Mouse (Mus musculus) frontal cortex, postnatal 36 days (tissue): ENCODE data around the gene Adgre5.
A peak's percentile ranks its signal among the peaks of the same experiment; 100 is the strongest.

Experiments
- DNase-seq, 2 experiments: peaks; one replicate each; pipeline ENCODE4 v3.0.0; 2022; ENCODE audit warnings: low spot score in 2 of 2

Gene Adgre5

DNA sequence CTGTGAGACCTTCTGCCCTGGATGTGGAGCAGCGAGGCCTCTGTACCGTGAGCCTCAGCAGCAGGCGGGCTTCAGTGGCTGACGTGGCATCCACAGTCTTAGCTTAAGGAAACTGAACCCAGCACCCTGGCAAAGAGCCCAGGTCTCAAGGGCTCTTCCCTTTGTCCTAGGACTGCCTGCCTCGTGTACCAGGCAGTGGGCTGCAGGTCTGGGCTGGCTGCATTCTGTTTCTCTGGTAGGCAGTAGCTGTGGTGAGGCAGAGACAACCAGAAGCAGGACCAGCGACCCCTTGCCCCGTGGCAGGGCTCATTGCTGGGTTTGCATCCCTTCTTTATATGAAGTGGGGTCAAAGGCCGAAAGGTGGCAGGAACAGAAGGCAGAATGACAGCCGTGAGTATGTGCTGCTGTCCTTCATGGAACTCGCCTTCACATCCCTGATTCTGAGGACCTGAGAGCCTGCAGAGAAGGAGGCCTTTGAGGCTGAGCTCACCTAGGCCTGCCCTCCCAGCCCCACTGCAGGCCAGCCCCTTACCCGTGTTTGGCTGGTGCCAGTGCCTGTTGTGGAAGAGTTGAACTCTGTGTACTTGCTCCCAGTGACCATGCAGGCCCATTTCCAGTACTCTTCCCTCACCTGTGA is 17.6 kb downstream of the Adgre5 start:
- DNase-seq: no peak

DNA sequence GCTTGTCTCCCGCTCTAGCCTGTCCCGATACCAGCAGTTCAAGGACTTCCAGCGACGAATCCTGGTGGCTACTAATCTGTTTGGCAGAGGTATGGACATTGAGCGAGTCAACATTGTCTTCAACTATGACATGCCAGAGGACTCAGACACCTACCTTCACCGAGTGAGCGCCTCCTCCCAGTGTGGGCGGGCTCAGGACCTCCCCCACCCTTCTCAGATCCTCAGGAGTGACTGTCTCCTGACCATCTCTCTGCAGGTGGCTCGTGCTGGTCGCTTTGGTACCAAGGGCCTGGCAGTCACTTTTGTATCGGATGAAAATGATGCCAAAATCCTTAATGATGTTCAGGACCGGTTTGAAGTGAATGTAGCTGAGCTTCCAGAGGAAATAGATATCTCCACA is 18.5 kb downstream of the Adgre5 start:
- DNase-seq: no peak

DNA sequence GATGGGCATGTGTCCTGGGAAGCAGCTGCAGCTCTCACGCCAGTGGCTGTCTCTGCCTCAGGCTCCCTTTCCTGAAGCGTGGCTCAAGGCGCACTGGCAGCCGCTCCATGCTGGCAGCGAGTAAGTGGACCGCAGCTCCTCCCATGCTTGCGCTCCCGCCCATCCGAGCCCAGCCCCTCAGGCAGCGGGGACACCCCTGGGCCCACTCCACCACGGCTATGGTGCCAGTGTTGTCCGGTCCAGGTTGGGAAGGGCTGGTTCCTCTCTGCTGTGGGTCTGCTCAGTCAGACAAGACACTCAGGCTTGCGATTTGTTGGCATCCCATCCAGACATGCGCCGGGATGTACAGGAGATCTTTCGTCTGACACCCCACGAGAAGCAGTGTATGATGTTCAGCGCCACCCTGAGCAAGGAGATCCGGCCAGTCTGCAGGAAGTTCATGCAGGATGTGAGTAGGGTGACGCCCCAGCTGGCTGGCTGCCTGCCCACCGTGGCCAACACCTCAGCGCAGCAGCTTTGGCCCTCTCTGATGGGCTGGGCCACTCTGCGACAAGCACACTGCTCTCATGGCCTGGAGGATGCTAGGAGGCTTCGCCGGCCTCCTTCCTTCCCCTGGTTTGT is 19.6 kb downstream of the Adgre5 start:
- DNase-seq: no peak

DNA sequence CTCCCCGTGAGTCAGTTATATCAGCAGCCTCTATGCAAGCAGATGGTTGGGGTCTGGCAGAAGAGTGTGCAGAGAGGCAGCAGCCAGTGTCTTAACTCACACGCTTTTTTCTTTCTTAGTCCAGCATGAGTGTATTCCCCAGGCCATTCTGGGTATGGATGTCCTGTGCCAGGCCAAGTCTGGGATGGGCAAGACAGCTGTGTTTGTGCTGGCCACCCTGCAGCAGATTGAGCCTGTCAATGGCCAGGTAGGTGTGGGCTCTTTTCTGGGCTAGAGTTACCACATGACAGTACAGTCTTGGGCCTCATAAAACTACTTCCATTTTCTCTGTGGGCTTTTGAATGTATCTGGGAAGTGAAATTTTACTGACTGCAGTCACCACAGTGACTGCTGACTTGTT is 21.4 kb downstream of the Adgre5 start:
- DNase-seq: no peak

DNA sequence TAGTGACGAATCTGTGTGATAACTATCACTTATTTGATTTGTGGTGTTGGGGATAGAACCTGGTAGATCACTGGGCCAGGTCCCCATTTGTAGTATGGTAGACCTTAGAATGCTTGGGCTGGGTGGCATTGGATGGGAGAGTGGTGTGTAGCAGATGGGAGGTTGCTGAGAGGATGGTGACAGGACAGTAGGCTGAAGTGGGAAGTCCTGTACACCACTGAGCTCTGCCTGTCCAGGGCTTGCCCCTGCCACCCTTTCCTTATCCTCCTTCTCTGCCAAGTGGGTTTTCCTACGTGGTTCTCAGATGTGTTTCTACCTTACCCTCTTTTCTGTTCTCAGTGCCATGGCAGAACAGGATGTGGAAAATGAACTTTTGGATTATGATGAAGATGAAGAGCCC is 22.1 kb downstream of the Adgre5 start:
- no peak for DNase-seq

DNA sequence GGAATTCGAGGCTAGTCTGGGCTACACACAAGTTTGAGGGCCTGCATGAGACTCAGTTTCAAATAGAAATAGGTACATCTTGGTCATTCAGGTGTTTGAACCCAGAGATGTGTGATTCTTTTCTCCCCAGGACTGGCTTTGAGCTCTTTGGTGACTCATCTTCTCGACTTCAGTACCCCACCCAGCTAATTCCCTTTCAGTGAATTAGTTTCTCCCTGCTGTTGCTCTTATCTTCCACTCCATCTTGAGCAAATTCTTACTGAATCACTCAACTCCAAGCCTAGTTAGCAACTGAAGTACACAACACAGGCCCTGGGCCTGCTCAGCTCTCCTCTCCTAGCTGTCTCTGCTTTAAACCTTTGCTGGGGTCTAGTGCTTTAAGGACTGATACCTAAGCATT is 24.6 kb downstream of the Adgre5 start:
- no peak for DNase-seq

DNA sequence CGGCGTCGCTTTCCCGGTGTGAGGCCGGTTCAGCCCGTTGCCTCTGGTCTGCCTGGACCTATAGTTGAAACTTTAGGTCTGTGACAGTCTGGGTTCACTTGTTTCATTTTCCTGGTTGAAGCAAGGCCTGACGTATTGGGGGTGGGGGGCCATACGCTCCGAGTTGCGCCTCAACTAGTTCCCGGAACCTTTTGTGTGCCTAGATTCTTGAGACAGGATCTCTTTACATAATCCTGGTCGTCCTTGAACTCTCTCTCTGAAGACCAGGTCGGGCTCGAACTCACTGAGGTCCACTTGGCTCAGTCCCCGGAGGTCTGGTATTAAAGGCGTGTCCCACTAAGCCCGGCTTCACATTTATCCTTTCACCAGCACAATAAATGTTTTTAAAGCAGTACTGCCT is 25.4 kb downstream of the Adgre5 start:
- DNase-seq: no peak

DNA sequence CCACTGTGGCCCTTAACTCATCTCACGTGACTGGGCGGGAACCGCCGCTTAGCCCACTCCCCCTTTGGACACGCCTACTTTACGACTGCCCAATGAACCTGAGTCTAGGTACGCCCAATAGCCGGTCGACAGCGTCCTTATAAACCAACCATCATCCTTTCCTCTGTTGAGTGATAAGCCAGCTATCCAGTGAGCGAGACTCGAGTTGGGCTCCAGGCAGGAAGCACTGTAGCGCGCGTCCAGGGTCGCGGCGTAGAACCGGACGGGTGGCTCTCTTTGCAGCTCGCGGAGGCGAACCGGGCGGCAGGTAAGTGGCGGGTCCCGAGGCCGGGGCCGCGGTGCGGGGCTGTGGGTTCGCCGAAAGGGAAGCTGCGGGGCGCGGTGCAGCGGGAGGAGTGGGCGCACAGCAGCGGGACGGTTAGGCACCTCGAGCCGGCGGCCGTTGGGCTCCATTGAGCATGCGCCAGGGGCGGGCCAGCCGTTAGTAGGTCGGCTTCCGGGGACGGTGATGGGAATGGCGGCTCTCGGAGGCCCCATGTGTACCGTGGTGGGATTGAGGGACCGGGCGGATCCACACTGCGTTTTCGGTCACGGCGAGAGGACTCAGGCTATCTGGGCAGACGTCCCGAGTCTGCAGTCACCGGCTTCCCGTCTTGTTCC is 26.0 kb downstream of the Adgre5 start, which contains the start of gene Ddx39:
Gene Ddx39 (plus strand): TSS at position 147 of the 660 bp plus-strand sequence.
- peak; percentile 97 to 98 for DNase-seq

DNA sequence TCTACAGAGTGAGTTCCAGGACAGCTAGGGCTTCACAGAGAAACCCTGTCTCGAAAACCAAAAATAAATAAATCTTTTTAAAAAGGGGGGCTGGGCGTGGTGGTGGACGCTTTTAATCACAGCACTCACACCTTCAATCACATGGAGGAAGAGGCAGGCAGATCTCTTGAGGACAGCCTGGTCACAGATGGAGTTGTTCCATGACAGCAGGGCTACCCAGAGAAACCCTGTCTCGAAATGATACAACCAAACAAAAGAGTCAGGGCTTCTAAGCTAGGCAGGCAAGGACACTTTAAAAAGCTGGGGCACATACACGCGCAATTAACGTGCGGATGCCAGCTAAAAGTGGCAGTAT is 26.5 kb downstream of the Adgre5 start:
- DNase-seq: no peak

DNA sequence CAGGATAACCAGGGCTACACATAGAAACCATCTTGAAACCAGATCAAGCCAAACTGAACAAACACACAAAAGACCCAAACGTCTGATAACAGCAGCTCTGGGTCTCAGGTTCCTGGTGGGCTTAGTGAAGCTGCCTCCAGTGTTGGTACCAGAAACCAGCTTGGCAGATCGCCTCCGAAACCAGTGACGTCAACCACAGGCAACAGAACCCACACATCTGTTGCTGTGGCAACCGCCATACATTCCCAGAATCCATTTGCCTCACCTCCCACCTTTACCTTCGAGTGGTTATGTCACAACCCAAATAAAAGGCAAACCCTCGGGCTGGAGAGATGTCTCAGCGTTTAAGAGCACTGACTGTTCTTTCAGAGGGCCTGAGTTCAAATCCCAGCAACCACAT is 33.6 kb downstream of the Adgre5 start:
- peak; percentile 54 to 67 for DNase-seq

DNA sequence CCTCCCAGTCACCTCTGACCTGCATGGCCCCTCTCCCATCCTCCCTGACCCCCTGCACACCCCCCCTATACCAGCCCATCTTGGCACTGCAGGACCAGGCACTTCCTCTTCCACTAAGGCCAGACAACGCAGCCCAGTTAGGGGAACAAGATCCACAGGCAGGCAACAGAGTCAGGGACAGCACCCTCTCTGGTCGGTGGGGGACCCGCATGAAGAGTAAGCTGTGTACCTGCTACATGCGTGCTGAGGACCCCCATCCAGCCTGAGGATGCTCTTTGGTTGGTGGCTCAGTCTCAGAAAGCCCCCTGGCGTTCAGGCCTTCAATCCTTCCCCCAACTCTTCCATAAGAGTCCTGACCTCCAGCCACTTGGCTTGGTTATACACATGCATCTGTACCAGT is 34.7 kb downstream of the Adgre5 start:
- no peak for DNase-seq

DNA sequence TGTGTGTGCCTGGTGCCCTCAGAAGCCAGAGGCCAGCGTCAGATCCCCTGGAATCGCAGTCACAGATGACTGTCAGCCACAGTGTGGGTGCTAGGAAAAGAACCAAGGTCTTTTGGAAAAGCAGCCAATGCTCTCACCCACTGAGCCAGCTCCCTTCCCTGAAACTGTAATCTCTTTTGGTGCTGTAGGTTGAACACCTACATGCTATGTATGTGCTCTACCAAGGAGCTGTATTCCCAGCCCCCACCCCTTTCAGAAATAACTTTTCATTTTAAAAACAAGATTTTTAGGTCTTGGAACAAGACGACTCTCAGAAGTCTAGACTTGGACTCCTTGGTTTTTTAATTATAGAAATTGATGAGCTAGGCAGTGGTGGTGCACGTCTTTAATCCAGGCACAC is 37.7 kb downstream of the Adgre5 start:
- DNase-seq: no peak

DNA sequence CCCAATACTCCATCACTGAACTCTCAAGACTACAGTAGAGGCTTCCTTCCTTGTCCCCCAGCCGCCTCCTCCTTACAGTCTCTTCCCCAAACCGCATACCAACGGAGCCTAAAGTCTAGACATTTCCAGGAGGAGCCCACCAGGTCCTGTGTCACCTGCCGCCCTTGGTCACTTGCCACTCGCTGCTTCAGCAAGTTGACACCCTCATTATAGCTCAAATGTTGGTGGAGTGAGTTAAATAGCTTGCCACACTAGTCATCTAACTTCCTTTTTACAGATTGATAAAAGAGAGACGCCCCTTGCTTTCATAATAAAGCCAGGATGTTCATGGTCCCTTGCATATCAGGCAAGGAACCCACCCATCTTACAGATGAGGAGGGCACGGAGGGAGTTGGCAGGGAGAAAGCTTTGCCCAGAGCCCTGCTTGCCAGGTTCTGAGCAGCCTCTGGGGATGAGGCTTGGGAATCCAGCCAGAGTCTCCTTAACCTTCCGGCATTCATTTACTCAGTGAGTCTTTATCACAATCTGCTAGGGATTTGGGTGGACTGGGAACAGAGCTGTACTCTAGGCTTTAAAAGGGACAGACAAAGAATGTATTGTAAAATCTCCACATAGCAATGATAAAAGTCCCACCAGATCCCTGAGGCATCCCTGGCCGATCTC is 40.6 kb downstream of the Adgre5 start:
- DNase-seq: no peak

DNA sequence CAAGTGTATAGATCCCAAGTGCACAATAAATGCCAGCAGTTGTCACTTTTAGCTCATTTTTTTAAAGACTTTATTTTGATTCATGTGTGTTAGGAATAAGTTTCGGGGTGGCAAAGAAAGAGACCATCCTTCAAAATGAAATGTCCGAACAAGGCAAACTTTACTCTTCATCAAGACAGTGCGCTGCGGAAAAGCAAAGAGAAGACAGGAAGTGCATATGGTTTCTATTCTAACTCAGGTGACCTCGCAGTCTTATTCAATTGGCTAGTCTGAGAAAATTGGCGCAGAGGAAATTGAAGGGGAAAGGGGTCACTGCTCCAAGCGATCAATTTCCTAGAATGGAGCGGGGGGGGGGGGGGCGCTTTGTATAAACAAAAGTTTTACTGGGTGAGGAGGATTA is 41.6 kb downstream of the Adgre5 start:
- no peak for DNase-seq

DNA sequence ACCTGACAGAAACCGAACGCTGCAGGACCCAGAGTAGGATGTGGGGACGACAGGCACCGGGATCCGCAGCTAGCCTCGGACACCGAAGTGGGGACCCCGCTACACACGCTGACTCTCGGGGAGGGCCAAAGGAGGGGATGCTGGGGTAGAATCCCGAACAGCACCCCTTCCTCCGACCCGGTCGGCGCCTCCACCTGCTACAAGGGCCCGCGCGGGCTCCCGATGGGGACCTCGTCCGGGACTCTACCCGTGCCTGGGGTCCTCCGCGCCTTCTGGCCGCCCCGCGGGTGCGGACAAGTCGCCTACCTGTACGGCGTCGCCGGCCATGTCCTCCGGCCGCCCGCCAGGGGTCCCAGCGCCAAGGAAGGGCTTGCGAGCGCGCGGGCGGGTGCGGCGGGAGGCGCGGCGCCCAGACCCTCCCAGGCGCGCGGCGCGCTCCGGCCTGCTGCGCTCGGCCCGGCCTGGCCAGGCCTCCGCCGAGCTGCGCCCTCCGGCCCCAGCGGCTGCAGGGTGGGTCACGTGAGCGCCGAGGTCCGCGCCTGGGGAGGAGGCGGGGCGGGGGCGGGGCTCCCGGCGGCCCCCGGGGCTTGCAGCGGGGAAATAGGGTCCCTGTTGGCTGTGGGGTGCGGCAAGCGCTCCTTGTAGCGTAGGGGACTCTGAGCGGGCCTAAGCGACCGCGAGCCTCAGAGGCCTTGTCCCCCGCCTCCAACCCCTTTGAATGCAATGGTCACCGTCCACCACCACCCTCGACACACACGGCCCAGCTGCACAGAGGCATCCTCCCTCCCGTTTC is 42.3 kb downstream of the Adgre5 start, which contains the start of gene Pkn1:
Gene Pkn1 (minus strand): TSS at position 519 of the 793 bp plus-strand sequence.
- DNase-seq: peak in 1 of 2 experiments; percentile 56

DNA sequence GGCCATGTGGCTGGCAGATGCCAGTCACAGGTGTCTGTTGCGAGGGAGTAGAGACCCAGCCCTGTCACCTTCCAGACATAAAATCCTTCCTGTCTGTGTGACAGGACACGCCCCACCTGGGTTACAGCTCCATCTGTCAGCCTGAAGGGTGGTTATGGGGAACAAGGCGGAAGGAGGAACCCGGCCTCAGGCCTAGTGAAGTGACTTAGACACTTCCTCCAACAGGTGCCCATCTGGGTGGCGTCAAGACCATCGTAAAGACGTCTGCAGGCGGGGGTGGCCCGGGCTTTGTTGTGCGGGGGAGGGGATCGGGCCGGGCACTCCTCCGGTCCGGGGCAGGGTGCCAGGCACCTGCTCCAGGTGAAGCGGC is 42.9 kb downstream of the Adgre5 start:
- peak in 1 of 2 experiments; percentile 48 for DNase-seq

DNA sequence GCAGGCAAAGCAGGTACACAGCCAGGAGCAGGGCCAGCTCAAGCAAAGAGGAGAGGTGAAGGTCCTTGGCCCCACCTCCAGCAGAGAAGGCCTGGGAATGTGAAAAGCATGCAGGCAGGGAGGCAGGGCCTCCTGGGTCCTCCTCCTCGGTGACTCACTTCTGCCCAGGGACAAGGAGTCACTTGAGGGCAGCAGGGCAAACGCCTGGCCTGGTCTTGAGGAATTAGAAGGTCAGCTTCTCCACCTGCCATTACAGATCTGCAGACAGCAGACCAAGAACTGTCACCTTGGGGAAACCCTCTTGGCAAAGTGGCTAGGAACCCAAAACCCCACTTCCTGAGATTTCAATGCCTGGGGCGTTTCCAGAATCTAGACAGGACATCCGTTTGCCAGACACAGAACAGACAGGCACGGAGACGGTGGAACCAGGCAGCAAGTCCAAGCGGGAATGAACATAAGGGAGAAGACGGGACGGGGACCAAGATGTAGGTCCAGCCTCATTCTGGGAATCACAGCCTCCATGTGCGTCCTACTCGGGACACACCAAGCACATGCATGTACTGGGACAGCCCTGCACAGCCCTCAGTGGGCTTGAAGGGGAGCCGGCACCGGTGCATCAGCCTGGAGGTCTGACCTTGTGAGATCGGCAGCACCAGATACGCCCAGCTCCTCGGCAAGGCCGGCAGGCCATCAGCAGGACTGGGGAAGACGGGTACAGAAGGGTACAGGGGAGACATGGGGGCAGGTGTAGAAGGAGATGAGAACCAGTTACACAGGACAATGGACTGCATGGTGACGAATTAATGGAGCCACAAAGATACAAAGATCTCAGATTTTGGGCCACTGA is 43.5 kb downstream of the Adgre5 start:
- no peak for DNase-seq

DNA sequence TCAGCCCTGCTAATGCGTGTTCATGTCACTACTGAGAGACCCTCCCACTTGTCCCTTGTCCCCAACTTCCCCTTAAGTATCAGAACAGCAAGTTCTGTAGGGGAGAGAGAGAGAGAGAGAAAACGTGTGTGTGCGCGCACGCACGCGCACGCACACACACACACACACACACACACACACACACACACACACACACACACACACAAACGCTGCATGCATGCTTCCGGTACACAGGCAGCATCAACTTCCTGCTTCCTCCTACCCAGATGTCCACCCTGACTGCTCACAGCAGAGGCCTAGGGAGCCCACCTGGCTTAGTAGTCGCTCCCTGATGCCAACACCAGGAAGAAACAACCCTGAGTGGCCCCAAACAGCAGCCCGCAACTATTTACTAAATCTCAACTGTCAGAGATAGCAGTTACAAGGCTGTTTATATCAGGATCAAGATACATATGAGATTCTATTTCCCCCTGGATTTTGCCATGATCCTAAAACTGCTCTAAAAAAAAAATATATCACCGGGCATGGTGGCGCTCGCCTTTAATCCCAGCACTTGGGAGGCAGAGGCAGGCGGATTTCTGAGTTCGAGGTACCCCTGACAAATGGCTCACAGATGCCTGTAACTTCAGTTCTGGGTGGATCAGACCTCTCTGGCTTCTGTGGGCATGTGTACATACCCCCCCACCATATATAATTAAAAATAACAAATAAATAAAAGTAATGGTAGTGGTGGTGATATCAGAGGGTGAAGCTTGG is 45.6 kb downstream of the Adgre5 start:
- no peak for DNase-seq

DNA sequence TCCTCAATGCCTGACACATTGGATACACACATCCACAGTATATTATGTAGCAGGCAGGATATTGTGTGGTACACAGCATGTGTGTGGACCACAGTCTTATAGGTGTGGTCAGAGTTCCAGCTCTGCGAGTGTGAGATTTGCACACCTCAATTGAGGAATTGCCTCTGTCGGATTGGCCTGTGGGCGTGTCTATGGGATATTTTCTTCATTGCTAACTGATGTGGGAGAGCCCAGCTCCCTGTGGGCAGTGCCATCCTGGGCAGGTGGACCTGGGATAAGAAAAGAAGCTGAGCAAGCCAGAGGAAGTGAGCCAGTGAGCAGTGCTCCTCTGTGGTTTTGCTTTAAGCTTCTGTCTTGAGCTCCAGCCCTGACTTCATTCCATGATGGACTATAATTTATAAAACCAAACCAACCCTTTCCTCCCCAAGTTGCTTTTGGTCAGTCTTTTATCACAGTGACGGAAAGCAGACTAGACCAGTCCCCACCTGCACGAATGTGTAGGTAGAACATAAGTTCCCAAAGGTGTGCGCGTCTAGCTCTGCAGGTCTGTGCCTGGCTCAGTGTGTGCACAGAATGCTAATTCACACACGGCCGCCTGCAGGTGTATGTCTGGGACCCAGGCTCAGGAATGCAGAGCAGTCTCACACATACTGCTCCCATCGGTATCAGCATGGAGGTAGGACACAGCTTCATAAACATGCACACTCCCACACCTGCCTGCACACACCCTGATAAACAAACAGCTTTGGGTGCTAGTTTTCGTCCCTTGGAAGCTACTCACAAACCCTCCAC is 46.6 kb downstream of the Adgre5 start:
- DNase-seq: peak in 1 of 2 experiments; percentile 52
